Mouse (Mus musculus) B cell, adult (primary cell): Measurements from ENCODE around the gene Fam50a. TPM values are rescaled to one million over a fixed set of nuclear protein-coding genes. Genes with fewer than 3 reads are reported as not detected.

ENCODE experiments used
- total RNA-seq: library from RNA; stranded (reverse); gene quantifications from 4 replicates; pipeline ENCODE4 v1.2.4, GENCODE M21; 2023; ENCODE audit not compliant: inconsistent age

Gene Fam50a
- total RNA-seq, result 101 to 115 TPM (median 104 TPM) in 4 replicates

DNA sequence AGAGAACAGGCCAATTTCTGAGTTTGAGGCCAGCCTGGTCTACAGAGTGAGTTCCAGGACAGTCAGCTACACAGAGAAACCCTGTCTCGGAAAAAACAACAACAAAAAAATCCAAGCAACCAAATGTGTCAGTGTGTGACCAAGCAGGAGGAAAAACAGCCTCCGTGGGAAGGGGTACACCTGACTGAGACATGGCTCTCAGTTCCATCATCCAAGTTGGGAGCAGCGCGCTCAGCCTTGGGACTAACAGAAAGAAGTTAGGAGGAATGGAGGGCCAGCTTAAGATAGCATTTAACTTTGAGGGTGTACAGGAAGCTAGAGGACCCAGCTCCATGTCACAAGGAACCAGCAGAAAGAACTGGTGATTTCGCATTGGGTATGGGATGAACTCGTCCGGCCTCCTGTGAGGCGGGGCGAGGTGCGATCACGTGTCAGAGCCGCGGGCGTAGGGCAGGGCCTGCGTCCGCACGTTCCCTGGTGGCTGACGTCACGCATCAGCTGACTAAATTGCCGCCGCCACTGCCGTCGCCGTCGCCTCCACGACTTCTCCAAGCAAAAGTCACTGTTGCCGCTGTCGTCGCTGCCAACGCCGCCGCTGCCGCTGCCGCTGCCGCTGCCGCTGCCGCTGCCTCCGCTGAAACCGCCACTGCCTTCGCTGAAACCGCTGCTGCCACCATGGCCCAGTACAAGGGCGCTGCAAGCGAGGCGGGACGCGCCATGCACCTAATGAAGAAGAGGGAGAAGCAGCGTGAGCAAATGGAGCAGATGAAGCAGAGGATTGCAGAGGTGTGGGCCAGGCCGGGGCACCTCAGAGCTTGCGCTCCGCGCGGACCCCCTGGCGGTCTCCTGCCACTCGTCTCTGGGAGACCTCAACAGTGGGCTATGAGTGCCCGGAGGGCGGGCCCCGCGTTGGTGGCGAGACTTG is at the start of gene Fam50a:
Gene Fam50a (plus strand): TSS at position 494 of the 925 bp plus-strand sequence.

GRCm38 (mm10) chrX:74270062-74270901 is 42.6 kb upstream of the Fam50a start, which contains the start of gene Rpl10:
Rpl10 (plus strand) TSS chrX:74270812.

GRCm38 (mm10) chrX:74281732-74282394 is 31.0 kb upstream of the Fam50a start, which contains the start of the genes Taz and Dnase1l1:
Taz (plus strand) TSS chrX:74281912.
Dnase1l1 (minus strand) TSS chrX:74282337.

GRCm38 (mm10) chrX:74296538-74297448 is 16.0 kb upstream of the Fam50a start, which contains the start of gene Atp6ap1:
Atp6ap1 (plus strand) TSS chrX:74297097.

GRCm38 (mm10) chrX:74304867-74305700 is 7.7 kb upstream of the Fam50a start, which contains the start of gene Gdi1:
Gdi1 (plus strand) TSS chrX:74304998.

DNA sequence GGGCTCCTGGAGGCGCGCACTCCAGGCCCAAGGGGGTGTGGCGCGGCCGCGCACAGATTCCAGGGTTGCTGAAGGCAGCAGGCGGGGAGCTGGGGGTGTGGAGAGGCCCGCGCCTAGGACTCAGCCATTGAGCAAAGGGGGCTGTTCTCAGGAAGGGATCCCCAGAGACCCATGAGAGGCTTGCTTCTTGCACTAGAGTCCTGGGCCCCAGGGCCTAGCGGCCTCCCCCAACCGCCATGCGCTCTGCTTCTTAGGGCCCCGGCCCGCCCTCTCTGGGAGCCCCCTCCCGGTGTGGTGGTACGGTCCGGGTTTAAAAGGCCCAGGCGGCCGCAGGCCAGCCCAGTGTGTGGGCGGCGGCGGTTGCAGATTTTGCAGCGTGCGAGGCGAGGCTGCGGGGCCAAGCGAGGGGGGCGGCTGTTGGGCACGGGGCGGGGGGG is 15.9 kb downstream of the Fam50a start, which contains the start of gene Plxna3:
Gene Plxna3 (plus strand): TSS at position 342 of the 437 bp plus-strand sequence.

DNA sequence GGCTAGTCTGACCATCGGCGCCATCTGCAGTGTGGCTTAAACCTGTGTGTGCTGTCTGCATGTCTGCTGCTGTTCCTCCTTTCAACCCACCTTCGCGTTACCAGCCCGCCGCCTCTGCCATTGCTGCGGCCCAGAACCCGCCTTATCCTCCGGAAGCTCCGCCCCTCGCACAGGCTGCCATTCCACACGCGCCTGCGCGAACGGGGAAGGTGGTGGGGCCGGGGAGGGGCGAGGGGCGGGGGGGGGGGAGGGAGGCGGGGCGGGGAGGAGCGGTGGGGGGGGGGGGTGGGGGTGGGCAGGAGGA is 40.6 kb downstream of the Fam50a start, which contains the start of gene Lage3:
Gene Lage3 (minus strand): TSS at position 152 of the 304 bp plus-strand sequence.

Other genes starting within 250 kb of the Fam50a start
- gene Opn1mw, start 185.6 kb upstream of the Fam50a start, total RNA-seq, result not detected in 4 replicates
- gene Mecp2, start 177.7 kb upstream of the Fam50a start, total RNA-seq, result 41.7 to 52.4 TPM (median 47.8 TPM) in 4 replicates
- not detected in 4 replicates for gene Tex28, start 145.2 kb upstream of the Fam50a start, total RNA-seq
- 0.42 to 0.67 TPM (median 0.57 TPM) in 4 replicates for gene Tktl1, start 135.8 kb upstream of the Fam50a start, total RNA-seq
- gene Flna, start 63.2 kb upstream of the Fam50a start, total RNA-seq, result 454 to 490 TPM (median 483 TPM) in 4 replicates
- 89.2 to 95.0 TPM (median 89.9 TPM) in 4 replicates for gene Emd, start 58.3 kb upstream of the Fam50a start, total RNA-seq
- 578 to 737 TPM (median 614 TPM) in 4 replicates for gene Rpl10, start 42.2 kb upstream of the Fam50a start, total RNA-seq
- 93.5 to 123 TPM (median 106 TPM) in 4 replicates for gene Taz, start 31.1 kb upstream of the Fam50a start, total RNA-seq
- gene Dnase1l1, start 30.7 kb upstream of the Fam50a start, total RNA-seq, result 13.0 to 20.3 TPM (median 15.0 TPM) in 4 replicates
- 166 to 176 TPM (median 174 TPM) in 4 replicates for gene Atp6ap1, start 15.9 kb upstream of the Fam50a start, total RNA-seq
- gene Gdi1, start 8.0 kb upstream of the Fam50a start, total RNA-seq, result 307 to 387 TPM (median 365 TPM) in 4 replicates
- gene Plxna3, start 16.0 kb downstream of the Fam50a start, total RNA-seq, result 13.3 to 19.2 TPM (median 16.1 TPM) in 4 replicates
- 23.7 to 32.8 TPM (median 26.6 TPM) in 4 replicates for gene Lage3, start 40.6 kb downstream of the Fam50a start, total RNA-seq
- gene Ubl4a, start 60.2 kb downstream of the Fam50a start, total RNA-seq, result 21.4 to 36.5 TPM (median 28.5 TPM) in 4 replicates
- gene Slc10a3, start 60.3 kb downstream of the Fam50a start, total RNA-seq, result 13.5 to 19.3 TPM (median 16.5 TPM) in 4 replicates
- gene Fam3a, start 80.2 kb downstream of the Fam50a start, total RNA-seq, result 14.8 to 20.2 TPM (median 16.8 TPM) in 4 replicates
- gene Ikbkg, start 80.3 kb downstream of the Fam50a start, total RNA-seq, result 56.8 to 57.7 TPM (median 57.5 TPM) in 4 replicates
- 31.4 to 37.9 TPM (median 35.4 TPM) in 4 replicates for gene G6pdx, start 116.2 kb downstream of the Fam50a start, total RNA-seq
- not detected in 4 replicates for gene Gm6880, start 168.4 kb downstream of the Fam50a start, total RNA-seq